Mouse (Mus musculus): ENCODE data around the gene Oas1g. TPM values are rescaled to one million over a fixed set of nuclear protein-coding genes. Genes with fewer than 3 reads are reported as not detected.

Gene Oas1g
- 1 to 10 TPM in 1 of 2 experiments, under 1 TPM in 1; 0.29 to 1.2 TPM for polyA plus RNA-seq (2017; shearing (Covaris generic))

GRCm38 (mm10) chr5:120887413-120887812 is at the start of gene Oas1g:
Oas1g (minus strand) TSS chr5:120887613.

GRCm38 (mm10) chr5:120914204-120914603 is 26.8 kb upstream of the Oas1g start, which contains the start of gene Oas1d:
Oas1d (plus strand) TSS chr5:120914536.

GRCm38 (mm10) chr5:120906791-120907733 is 19.6 kb upstream of the Oas1g start, which contains the start of gene Oas1a:
Oas1a (minus strand) TSS chr5:120907521.

GRCm38 (mm10) chr5:120861121-120861520 is 26.3 kb downstream of the Oas1g start, which contains the start of gene Oas1h:
Oas1h (plus strand) TSS chr5:120861421.

GRCm38 (mm10) chr5:120847067-120847466 is 40.3 kb downstream of the Oas1g start, which contains the start of gene Oas1f:
Oas1f (plus strand) TSS chr5:120847367.

Other genes with a start within 250 kb of the Oas1g start
- 10 to 100 TPM; 11.4 to 15.4 TPM for gene Rasal1, start 238.8 kb downstream of the Oas1g start, polyA plus RNA-seq (2017; shearing (Covaris generic))
- 100 to 1,000 TPM; 117 to 164 TPM for gene Dtx1, start 175.7 kb downstream of the Oas1g start, polyA plus RNA-seq (2017; shearing (Covaris generic))
- gene Oas2, start 137.8 kb downstream of the Oas1g start, polyA plus RNA-seq (2017; shearing (Covaris generic)): 1 to 10 TPM; 1.5 to 5.5 TPM
- gene Oas3, start 110.0 kb downstream of the Oas1g start, polyA plus RNA-seq (2017; shearing (Covaris generic)): 10 to 100 TPM in 1 of 2 experiments, 1 to 10 TPM in 1; 3.5 to 24.9 TPM
- not detected for gene Oas1e, start 92.1 kb downstream of the Oas1g start, polyA plus RNA-seq (2017; shearing (Covaris generic))
- gene Oas1c, start 75.1 kb downstream of the Oas1g start, polyA plus RNA-seq (2017; shearing (Covaris generic)): 10 to 100 TPM; 12.6 to 13.1 TPM
- not detected for gene Oas1f, start 40.2 kb downstream of the Oas1g start, polyA plus RNA-seq (2017; shearing (Covaris generic))
- gene Oas1h, start 26.2 kb downstream of the Oas1g start, polyA plus RNA-seq (2017; shearing (Covaris generic)): not detected
- 10 to 100 TPM in 1 of 2 experiments, 1 to 10 TPM in 1; 4.8 to 67.8 TPM for gene Oas1a, start 19.9 kb upstream of the Oas1g start, polyA plus RNA-seq (2017; shearing (Covaris generic))
- not detected for gene Oas1d, start 26.9 kb upstream of the Oas1g start, polyA plus RNA-seq (2017; shearing (Covaris generic))
- under 1 TPM in 1 of 2 experiments, not detected in 1; 0.21 TPM for gene Rph3a, start 122.5 kb upstream of the Oas1g start, polyA plus RNA-seq (2017; shearing (Covaris generic))